Mouse (Mus musculus) hindbrain, embryonic 14.5 days (tissue): ENCODE measurements around the gene Abhd14b. TPM values are rescaled to one million over a fixed set of nuclear protein-coding genes. Genes with fewer than 3 reads are reported as not detected.

Source experiments
- ATAC-seq: fragments of 200-750 bp; cut with Nextera tagmentation; 2 replicates; pipeline ENCODE4 v1.8.0; 2017; ENCODE audit warnings: moderate number of reproducible peaks, mild to moderate bottlenecking, moderate TSS enrichment, moderate library complexity; ENCODE audit not compliant: low FRiP score
- DNase-seq: peaks from one replicate; pipeline ENCODE4 v3.0.0-alpha.2; 2015; ENCODE audit warnings: low spot score
- H3K27ac ChIP-seq: fragments of 300-500 bp; sonication (generic); 2 replicates; pipeline ENCODE4 v1.5.1; 2014; ENCODE audit warnings: mild to moderate bottlenecking, moderate library complexity
- H3K27me3 ChIP-seq: fragments of 300-500 bp; sonication (generic); 2 replicates; pipeline ENCODE4 v1.6.1; 2014; ENCODE audit warnings: mild to moderate bottlenecking, low read length, mixed read lengths; ENCODE audit not compliant: control insufficient read depth, insufficient read depth
- H3K36me3 ChIP-seq: fragments of 300-500 bp; sonication (generic); replicated peaks from 2 replicates; pipeline ENCODE4 v1.6.1; 2014; ENCODE audit not compliant: control insufficient read depth, insufficient read depth
- H3K4me1 ChIP-seq: fragments of 300-500 bp; sonication (generic); replicated peaks from 2 replicates; pipeline ENCODE4 v1.6.1; 2014; ENCODE audit warnings: antibody characterized with exemption, low read length, mixed read lengths; ENCODE audit not compliant: control insufficient read depth, insufficient read depth
- H3K4me2 ChIP-seq: fragments of 300-500 bp; sonication (generic); replicated peaks from 2 replicates; pipeline ENCODE4 v1.6.1; 2014; ENCODE audit warnings: mild to moderate bottlenecking, moderate library complexity
- H3K4me3 ChIP-seq: fragments of 300-500 bp; sonication (generic); replicated peaks from 2 replicates; pipeline ENCODE4 v1.5.1; 2014; ENCODE audit warnings: mild to moderate bottlenecking, low read length
- H3K9ac ChIP-seq: fragments of 300-500 bp; sonication (generic); 2 replicates; pipeline ENCODE4 v1.6.1; 2014
- H3K9me3 ChIP-seq: fragments of 300-500 bp; sonication (generic); 2 replicates; pipeline ENCODE4 v1.6.1; 2016; ENCODE audit warnings: low read length; ENCODE audit not compliant: control insufficient read depth
- WGBS: fragments of 180-500 bp; shearing (Covaris S2); extraction: QIAGEN DNeasy Blood & Tissue Kit; methylation state at CpG from one replicate; pipeline ENCODE4 v1.1.7; 2014; 5-methylcytosine and 5-hydroxymethylcytosine counted together
- polyA plus RNA-seq: library from polyadenylated mRNA; unstranded; fragments of >200 nt; fragmentation: Nextera tagmentation; extraction: Ambion mirVana; gene quantifications from 2 replicates; pipeline ENCODE4 v1.2.1, GENCODE M21; 2014

The Abhd14b gene
- polyA plus RNA-seq, 1 experiment from 2014 or later, result 8.2 TPM

DNA sequence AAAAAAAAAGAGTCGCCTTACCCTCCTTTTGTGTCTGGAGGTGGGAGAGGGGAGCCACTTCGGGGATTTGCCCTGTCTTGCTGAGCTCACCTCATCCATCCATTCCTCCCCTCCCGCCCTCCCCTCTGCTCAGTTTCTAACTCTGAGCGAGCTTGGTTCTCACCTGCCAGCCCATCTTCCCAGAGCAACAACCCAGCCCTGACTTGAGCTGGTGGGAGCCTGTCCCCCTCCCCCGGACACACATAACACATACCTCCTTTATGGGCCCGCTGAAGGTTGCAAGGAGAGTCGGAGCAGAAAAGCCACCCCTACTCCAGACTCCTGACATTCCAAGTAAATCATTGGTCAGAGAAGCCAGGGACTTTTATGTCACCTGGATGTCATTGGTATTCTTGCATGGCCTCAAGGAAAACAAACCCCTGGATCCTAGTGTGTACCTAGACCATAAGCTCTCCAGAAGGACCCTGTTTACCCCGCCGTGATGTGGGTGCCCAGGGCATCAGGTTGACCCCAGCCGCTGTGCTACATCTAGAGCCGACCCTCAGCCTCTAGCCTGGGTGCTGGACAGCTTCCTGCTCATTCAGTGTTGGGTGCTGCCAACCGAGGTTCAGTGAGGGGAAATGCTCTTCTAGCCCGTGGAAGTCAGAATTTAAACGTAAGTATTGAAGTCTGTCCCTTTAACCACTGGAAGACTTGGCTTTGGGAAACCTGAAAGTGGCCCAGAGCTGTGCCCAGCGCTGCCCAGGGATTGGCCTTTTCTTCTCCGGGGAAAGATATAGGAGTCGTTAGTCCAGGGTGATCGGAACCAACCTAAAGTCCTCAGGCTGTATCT, 26.0 kb upstream of the Abhd14b start:
- H3K9me3 ChIP-seq, result no peaks in the 10 kb centered on the region
- H3K4me2 ChIP-seq, result peak overlapping the region; percentile 39
- no peaks in the 10 kb centered on the region for H3K36me3 ChIP-seq
- H3K4me3 ChIP-seq, result no peak overlapping the region
- no peak overlapping the region; the same call in 1 of the 2 replicates for H3K27ac ChIP-seq
- peak; percentile 31; the same call in 1 of the 2 replicates for ATAC-seq
- H3K4me1 ChIP-seq, result peaks cover 32% of the 10 kb centered on the region
- 4% methylated on average over 18 of the region's 18 CpGs for WGBS
- DNase-seq, result no peak
- no peak overlapping the region for H3K9ac ChIP-seq
- no peaks in the 10 kb centered on the region for H3K27me3 ChIP-seq

- Histone ChIP-seq H3K9ac (no peak overlapping the region), H3K4me1 (peaks cover 32% of the 10 kb centered on the region), H3K27me3 (no peaks in the 10 kb centered on the region), H3K27ac (no peak overlapping the region), H3K9me3 (no peaks in the 10 kb centered on the region), H3K4me2 (peak overlapping the region; percentile 39), H3K36me3 (no peaks in the 10 kb centered on the region), H3K4me3 (no peak overlapping the region)
- DNase-seq, result peak; percentile 94
- peak; percentile 64; the same call in 1 of the 2 replicates for ATAC-seq
- 0% methylated on average over 3 of the region's 3 CpGs for WGBS
Measured at GRCm38 (mm10) chr9:106421865-106422160, 25.4 kb upstream of the Abhd14b start.

DNA sequence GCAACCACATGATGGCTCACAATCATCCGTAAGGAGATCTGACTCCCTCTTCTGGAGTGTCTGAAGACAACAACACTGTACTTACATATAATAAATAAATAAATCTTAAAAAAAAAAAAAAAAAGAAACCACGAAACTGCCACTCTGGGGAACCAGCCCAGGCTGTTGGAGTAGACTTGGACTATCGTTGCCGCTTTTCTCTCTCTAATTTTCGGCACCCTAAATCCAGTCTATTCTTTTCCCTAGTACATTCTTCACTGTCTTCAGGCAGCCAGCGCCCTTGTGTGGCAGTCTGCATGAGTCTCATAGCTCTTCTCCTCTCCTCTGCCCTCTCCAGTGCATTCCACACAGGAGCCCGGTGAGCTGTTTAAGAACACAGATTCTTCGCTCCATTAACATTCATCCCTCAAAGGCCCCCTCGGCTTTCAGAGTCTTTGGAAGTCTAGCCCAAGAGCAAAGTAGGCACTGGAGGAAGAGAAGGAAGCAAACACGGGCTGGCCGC, 18.5 kb upstream of the Abhd14b start:
- Histone ChIP-seq H3K27me3 (no peaks in the 10 kb centered on the region), H3K27ac (peak overlapping the region; percentile 97), H3K4me2 (peak overlapping the region; percentile 63), H3K36me3 (peaks cover 34% of the 10 kb centered on the region), H3K9ac (peak overlapping the region; percentile 59), H3K4me3 (peak overlapping the region; percentile 75), H3K9me3 (no peaks in the 10 kb centered on the region), H3K4me1 (peaks cover 8% of the 10 kb centered on the region)
- DNase-seq, result peak; percentile 66
- 11% methylated on average over 11 of the region's 11 CpGs for WGBS
- peak; percentile 65 for ATAC-seq

- H3K4me1 ChIP-seq, result peaks cover 8% of the 10 kb centered on the region
- peak; percentile 92 for ATAC-seq
- WGBS, result under 1% methylated on average over 55 of the region's 55 CpGs
Measured at GRCm38 (mm10) chr9:106429221-106430014, 17.8 kb upstream of the Abhd14b start, which contains the start of gene Rpl29. Gene Rpl29 (plus strand): TSS chr9:106429454.

GRCm38 (mm10) chr9:106430015-106430264, 17.3 kb upstream of the Abhd14b start:
- Histone ChIP-seq H3K9ac (peak overlapping the region; percentile 86), H3K27ac (peak overlapping the region; percentile 97), H3K27me3 (no peaks in the 10 kb centered on the region), H3K9me3 (no peaks in the 10 kb centered on the region), H3K4me1 (peaks cover 8% of the 10 kb centered on the region), H3K4me2 (peak overlapping the region; percentile 68), H3K4me3 (peak overlapping the region; percentile 75), H3K36me3 (peaks cover 39% of the 10 kb centered on the region)
- ATAC-seq (no peak), DNase-seq (no peak)
- WGBS, result 2% methylated on average over 4 of the region's 4 CpGs

More at GRCm38 (mm10) chr9:106429221-106430014, 17.8 kb upstream of the Abhd14b start, which contains the start of gene Rpl29:
- H3K9me3 ChIP-seq, result no peaks in the 10 kb centered on the region
- peaks cover 39% of the 10 kb centered on the region for H3K36me3 ChIP-seq
- no peaks in the 10 kb centered on the region for H3K27me3 ChIP-seq
- peak within 1 kb of the TSS; percentile 86 for H3K9ac ChIP-seq
- DNase-seq, result peak; percentile 98
- H3K27ac ChIP-seq, result peak within 1 kb of the TSS; percentile 97
- peak within 1 kb of the TSS; percentile 68 for H3K4me2 ChIP-seq
- H3K4me3 ChIP-seq, result peak within 1 kb of the TSS; percentile 75

DNA sequence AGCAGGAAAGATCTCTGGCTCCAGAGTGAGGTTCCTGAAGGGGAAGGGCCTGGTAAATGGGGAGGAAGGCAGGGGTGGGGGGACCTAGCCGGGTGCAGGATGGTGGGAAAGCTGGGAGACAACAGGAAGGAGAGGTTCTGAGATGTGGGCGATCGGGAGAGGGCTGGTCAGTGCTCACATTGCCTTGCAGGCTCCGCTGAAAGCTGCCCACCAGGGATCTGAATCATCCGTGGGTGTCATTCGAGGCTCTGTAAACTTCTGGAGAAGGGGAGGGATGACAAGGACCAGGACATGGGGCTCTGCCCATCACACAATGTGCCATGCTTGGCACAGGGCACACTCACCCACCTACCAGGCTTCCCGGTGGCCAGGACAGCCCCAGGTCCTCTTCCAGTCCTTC, 13.9 kb upstream of the Abhd14b start:
- WGBS, result 82% methylated on average over 7 of the region's 7 CpGs
- DNase-seq (no peak), ATAC-seq (no peak)
- H3K4me2 ChIP-seq, result no peak overlapping the region
- no peak overlapping the region for H3K4me3 ChIP-seq
- H3K9me3 ChIP-seq, result no peaks in the 10 kb centered on the region
- no peaks in the 10 kb centered on the region for H3K27me3 ChIP-seq
- peaks cover 39% of the 10 kb centered on the region for H3K36me3 ChIP-seq
- H3K4me1 ChIP-seq, result peaks cover 14% of the 10 kb centered on the region
- H3K9ac ChIP-seq, result no peak overlapping the region
- no peak overlapping the region for H3K27ac ChIP-seq

- ATAC-seq, result no peak
- no peak for DNase-seq
- H3K9ac ChIP-seq, result no peak overlapping the region
Measured at GRCm38 (mm10) chr9:106436566-106436965, 10.7 kb upstream of the Abhd14b start.

GRCm38 (mm10) chr9:106442680-106443079, 4.6 kb upstream of the Abhd14b start:
- Histone ChIP-seq H3K27ac (no peak overlapping the region), H3K4me3 (no peak overlapping the region), H3K4me2 (no peak overlapping the region), H3K27me3 (no peaks in the 10 kb centered on the region), H3K4me1 (peaks cover 17% of the 10 kb centered on the region), H3K36me3 (no peaks in the 10 kb centered on the region; the same call in 1 of the 2 replicates), H3K9ac (no peak overlapping the region), H3K9me3 (no peaks in the 10 kb centered on the region)
- ATAC-seq (no peak), DNase-seq (no peak)
- 78% methylated on average over 5 of the region's 5 CpGs for WGBS

More at GRCm38 (mm10) chr9:106436566-106436965, 10.7 kb upstream of the Abhd14b start:
- Histone ChIP-seq H3K9me3 (no peaks in the 10 kb centered on the region), H3K27me3 (no peaks in the 10 kb centered on the region), H3K4me3 (no peak overlapping the region), H3K27ac (no peak overlapping the region), H3K4me1 (peaks cover 13% of the 10 kb centered on the region; the same call in 1 of the 2 replicates), H3K36me3 (peaks cover 28% of the 10 kb centered on the region), H3K4me2 (no peak overlapping the region)
- WGBS, result 90% methylated on average over 9 of the region's 9 CpGs

- Histone ChIP-seq H3K9ac (no peak overlapping the region), H3K27ac (no peak overlapping the region), H3K4me3 (no peak overlapping the region), H3K36me3 (no peaks in the 10 kb centered on the region; the same call in 1 of the 2 replicates), H3K4me2 (no peak overlapping the region), H3K27me3 (no peaks in the 10 kb centered on the region), H3K9me3 (no peaks in the 10 kb centered on the region), H3K4me1 (peaks cover 21% of the 10 kb centered on the region)
- 64% methylated on average over 4 of the region's 4 CpGs for WGBS
- no peak for DNase-seq
- ATAC-seq, result no peak
Measured at GRCm38 (mm10) chr9:106444836-106445235, 2.4 kb upstream of the Abhd14b start.
